Mouse (Mus musculus): ENCODE data around the gene Slc7a5.

DNA sequence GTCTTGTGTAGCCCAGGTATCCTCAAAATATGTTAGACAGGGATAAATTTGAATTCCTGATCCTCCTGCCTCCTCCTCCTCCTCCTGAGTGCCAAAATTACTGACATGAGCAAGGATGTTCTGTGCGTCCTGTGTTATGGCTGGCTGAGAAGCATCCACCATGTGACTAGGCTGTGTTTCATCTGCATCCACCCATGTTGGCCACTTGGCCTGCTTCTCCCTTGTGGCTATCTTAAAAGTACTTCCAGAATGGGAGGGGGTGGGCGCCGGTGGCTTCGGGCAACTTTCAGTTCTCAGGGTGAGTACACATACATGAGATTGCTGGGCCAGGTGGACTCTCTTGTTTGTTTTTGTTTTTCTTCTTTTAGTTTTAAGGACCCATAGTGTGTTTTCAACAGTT, 11.7 kb upstream of the Slc7a5 start:
- TF ChIP-seq CTCF (conservative IDR thresholded peaks at IDR 0.05; ENCODE audit: low read length) (no peak), NANOG (IDR thresholded peaks at IDR 0.05; ENCODE audit: borderline replicate concordance, low read length) (no peak)

Data from E14TG2a.4 (cell line).